Mouse (Mus musculus) gastrocnemius, postnatal 4 days (tissue): ENCODE results near the gene Cdk19. TPM values are rescaled to one million over a fixed set of nuclear protein-coding genes. Genes with fewer than 3 reads are reported as not detected.
"Not testable (repeated sequence)": the region's sequence is repeated elsewhere in the genome, so short reads cannot be mapped to it uniquely, and the experiment has no call there.

ENCODE experiments used
- DNase-seq, 2 experiments: peaks; one replicate each; pipeline ENCODE4 v3.0.0; 2021 to 2022; ENCODE audit warnings: low spot score in 2 of 2, mixed read lengths in 2 of 2
- total RNA-seq, 2 experiments: library from RNA; stranded (reverse); gene quantifications; 2 replicates each; pipeline ENCODE4 v1.2.3; 2021

The Cdk19 gene
- total RNA-seq, 2 experiments from 2014 or later: 8.7 to 10.3 TPM

DNA sequence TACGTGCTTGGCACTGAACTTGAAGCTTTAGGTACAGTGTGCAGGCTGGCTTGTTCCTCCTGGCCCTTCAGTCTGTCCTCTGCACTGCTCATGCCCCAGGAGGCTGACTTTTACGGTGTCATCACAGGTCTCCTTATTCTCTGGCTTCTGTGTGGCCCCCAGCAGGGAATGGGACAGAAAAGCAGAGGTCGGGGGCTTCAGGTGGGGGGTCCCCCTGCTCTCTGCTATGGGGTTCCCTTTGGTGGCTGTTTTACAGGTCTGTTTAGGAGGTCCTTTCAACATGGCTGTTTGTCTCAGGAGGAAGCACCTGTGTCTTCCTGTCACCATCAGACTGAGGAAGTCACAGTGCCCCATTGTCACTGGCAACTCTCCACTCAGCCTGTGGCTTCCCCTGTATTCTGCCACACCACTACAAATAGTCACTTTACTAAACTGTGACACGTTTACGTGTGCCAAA lies 175.9 kb downstream of the Cdk19 start:
- DNase-seq: no peak

- DNase-seq: no peak
Observed at GRCm38 (mm10) chr10:40516421-40516820, 177.1 kb downstream of the Cdk19 start.

- no peak for DNase-seq
Observed at GRCm38 (mm10) chr10:40519586-40519985, 180.2 kb downstream of the Cdk19 start.

GRCm38 (mm10) chr10:40521579-40521978 lies 182.2 kb downstream of the Cdk19 start:
- no peak for DNase-seq

GRCm38 (mm10) chr10:40523312-40523975 lies 184.1 kb downstream of the Cdk19 start:
- no peak for DNase-seq

- DNase-seq: no peak
Observed at GRCm38 (mm10) chr10:40524032-40524806, 184.9 kb downstream of the Cdk19 start.

DNA sequence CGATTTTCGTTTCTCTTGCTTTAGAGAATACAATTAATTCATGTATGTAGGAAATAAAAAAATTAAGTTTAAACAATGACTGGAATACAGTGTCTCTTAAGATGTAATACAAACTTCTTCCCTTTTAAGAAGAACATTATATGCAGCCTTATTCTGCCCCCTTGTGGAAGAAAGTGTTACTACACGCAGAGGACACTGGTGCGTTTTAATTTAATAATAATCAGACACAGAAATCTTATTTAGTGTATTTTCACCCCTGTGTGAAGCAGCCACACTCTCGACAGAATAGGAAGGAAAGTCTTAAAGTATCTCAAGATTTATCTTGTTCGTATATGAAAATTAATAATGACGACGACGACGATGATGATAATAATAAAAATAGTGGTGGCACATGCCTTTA lies 185.6 kb downstream of the Cdk19 start:
- DNase-seq: peak in 1 of 2 experiments; percentile 44

DNA sequence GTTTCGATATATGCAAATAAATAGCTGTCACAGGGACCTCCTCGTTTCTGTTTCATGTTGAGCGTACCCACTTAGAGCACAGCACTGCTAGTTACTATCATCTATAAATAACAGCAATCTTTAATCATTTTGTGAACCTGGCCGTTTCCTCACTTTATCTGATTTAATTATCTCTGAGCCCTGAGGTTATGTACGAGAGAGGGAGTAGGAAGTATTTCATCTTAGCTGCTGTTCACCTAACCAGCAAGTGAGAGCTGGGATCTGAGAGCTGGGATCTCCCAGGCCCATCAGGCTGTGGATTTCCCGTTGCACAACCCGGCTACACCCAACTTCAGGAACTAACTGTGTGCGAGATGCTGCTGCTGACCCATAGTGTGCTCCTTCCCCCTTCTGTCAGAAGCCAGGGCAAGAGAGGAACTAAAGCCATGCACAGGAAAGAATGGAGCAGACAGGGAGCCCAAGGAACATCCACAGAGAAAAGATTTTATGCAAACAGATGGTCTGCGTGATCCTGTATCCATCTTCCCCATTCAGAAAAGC lies 186.3 kb downstream of the Cdk19 start:
- no peak for DNase-seq

DNA sequence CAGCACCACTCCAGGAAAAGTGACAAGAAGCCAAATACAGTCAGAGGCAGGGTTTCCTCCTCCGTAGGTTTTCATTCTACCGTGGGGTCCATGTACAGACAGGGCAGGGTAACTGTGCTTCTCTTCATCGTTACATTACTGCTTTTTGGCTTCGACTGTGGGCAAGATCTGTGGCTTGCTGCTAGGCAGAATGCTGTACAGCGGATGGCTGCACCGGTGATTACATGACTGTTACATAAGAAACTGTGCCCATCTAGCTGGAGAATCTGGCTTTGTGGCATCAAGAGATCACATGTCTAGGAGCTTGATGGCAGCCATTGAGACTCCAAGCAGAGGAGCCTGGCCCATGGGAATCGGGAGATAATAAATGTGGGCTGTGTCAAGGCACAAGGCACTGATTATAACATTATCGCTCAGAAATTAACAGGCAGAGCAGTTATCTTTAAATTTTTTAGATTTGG lies 187.0 kb downstream of the Cdk19 start:
- DNase-seq: no peak

DNA sequence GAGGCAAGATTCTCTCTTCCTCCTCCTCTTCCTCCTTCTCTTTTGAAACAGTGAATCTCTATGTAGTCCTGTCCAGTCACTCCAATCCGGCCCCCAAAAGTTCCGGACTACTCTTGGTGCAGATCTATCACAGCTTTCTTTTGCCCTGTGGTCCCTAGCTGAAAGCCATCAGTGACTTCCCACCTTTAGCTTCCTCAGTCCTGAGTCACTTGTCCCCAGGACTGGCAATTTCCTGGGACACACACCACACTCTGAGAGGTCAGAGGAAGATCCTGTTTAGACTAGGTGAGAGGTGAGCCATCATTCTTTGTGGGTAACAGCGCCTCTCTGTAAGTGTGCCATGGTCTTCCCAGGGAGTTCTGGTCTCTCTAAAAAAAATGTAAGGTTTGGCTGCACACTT lies 187.6 kb downstream of the Cdk19 start:
- no peak for DNase-seq

- no peak for DNase-seq
Observed at GRCm38 (mm10) chr10:40527573-40527972, 188.2 kb downstream of the Cdk19 start.

GRCm38 (mm10) chr10:40528668-40529067 lies 189.3 kb downstream of the Cdk19 start:
- DNase-seq: no peak

DNA sequence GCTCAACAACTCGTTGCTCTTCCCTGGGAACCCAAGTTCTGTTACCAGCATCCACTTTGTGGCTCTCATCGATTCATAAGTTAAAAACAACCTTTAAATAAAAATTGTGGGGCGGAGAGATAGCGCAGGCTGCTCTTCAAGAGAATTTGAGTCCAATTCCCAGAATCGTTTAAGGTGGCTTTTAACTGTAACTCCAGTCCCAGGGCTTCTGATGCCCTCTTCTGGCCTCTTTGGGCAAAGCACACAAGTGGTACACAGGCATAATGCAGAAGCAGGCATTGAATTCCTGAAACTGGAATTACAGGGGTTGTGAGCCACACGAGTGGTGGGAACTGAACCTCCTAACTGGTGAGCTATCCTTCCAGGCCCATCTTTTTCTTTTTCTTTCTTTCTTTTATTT lies 190.3 kb downstream of the Cdk19 start:
- no peak for DNase-seq

DNA sequence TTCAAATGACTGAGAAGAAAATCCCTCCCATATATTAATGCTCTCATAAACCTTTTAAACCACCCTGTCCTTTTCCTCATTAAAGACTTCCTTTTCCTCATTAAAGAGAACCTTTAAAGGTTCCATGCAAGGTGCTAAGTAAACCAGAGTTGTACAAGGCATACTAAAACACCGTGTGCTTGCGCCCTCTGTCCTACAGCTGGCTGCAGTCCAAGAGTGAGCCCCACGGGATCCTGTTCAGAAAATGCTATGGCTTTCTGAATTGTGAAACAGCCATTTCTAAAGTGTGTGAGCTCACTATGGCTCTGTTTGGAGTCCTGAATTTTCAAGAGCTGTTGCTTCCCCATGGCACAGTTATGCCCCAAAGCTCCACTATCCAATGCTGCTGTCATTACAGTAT lies 191.3 kb downstream of the Cdk19 start:
- no peak for DNase-seq

GRCm38 (mm10) chr10:40532586-40532985 lies 193.2 kb downstream of the Cdk19 start:
- not testable (repeated sequence) for DNase-seq

Other genes with a start within 250 kb of the Cdk19 start
- 10 to 100 TPM; 19.4 to 20.4 TPM for gene Slc16a10, start 197.3 kb upstream of the Cdk19 start, total RNA-seq
- 10 to 100 TPM; 15.2 to 17.1 TPM for gene Rpf2, start 92.5 kb upstream of the Cdk19 start, total RNA-seq
- 10 to 100 TPM; 26.1 to 31.3 TPM for gene Gtf3c6, start 81.5 kb upstream of the Cdk19 start, total RNA-seq
- 10 to 100 TPM; 21.0 to 23.1 TPM for gene Amd1, start 37.4 kb upstream of the Cdk19 start, total RNA-seq
- gene Slc22a16, start 230.8 kb downstream of the Cdk19 start, total RNA-seq: not detected